Mouse (Mus musculus) ovary, adult 18-20 months (tissue): ENCODE measurements around the gene Szt2.

ENCODE experiments used
- DNase-seq: peaks from one replicate; pipeline ENCODE4 v3.0.0; 2022; ENCODE audit warnings: low spot score, mixed read lengths

Gene Szt2

DNA sequence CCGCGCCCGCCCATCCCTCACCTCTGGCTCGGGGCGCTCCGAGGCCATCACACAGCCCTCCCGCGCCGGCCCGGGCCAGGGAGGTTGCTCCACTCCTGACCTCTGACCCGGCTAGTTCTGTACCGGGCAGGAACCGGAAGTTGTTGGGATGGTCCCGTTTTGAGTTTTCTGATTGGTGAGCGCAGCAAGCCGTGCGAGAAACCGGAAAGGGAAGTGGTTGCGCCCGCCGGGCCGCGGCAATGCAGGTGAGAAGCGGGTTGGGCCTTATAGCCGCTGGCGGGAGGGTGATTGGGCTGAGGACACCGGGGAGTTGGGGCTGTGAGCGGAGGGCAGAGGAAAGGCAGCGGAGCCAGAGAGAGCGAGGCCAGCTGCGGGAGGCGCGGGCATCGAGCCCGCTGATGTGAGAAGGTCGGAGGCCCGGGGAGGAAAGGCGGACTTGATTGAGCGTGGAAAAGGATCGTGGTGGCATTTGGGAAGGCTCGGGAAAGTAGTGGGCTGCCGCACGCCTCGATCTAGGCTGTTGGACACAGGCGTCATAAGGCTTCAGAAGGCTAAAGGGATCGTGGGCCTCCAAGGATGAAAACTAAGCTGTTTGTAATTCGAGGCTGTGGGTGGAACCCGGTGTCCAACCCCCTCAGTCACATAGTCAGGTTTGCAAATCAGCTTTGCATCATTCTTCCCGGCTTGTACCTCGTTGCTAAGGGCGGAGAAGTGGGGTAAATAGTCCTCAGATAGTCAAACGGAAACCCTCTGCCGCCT lies at the start of gene Szt2, which contains the start of gene Med8:
Szt2 (minus strand) TSS at position 132 of the 759 bp plus-strand sequence.
Med8 (plus strand) TSS at position 196 of the 759 bp plus-strand sequence.
- peak; percentile 80 for DNase-seq

DNA sequence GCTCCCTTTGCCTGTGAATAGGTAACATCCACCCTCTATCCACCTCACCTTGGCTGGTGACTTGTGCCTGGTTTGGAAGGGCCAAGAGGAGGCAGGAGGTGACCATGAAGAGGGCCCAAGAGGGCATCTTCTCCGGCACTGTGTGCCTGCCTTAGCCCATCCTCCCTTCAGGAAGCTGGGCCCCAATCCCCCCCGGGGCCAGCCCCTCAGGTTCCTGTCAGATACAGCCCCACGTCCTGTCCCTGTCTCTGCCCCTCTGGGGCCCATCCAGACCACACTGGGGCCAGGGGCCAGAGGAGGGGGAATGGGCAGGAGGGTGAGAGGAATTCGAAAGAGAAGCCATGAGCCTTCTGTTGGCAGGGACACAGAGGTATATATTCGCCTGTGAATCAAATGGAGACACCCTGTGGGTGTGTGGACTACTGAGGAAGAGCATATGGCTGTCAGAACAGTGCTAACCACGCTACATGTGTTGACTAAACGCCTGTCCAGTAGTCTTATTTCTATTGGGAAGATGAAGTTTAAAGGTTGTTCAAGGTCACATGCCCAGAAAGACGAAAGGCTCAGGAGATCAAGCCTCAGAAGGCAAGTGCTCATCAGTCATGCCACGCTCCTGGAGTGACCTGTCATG lies 48.4 kb upstream of the Szt2 start, which contains the start of gene Mpl:
Mpl (minus strand) TSS at position 169 of the 631 bp plus-strand sequence.
- DNase-seq, result no peak

DNA sequence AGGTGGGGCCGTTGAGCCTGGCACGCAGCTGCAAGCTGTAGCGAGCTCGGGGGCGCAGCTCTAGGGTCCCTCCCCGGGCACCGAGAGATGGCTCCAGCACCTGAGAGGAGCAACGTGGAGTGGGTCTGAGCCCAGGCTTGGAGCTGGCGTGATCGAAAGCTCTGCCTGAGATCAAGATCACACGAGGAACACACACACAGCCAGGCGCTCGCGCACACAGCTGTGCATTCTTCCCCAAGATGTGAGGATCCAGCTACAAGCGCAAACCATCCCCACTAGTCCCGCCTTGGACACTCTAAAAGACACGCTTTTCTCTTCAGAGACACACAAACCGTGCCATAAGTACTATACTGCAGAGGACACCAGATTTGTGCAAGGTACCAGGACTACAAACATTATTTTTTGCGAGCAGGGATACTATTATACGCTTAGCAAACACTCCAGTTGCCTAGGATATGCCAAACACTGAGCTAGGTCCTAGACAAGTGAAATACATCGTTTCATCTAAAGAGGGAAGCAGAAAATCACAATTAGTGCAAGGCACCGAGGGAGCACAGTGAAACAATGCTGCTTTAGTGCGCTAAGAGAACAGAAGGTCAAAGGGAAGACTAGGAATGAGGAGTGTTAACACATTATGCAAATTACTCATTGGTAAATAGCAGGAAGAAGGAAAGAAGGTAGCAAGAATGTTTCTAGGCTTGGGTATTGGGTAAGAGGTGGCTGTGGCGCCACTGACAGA lies 37.5 kb upstream of the Szt2 start:
- DNase-seq, result no peak

DNA sequence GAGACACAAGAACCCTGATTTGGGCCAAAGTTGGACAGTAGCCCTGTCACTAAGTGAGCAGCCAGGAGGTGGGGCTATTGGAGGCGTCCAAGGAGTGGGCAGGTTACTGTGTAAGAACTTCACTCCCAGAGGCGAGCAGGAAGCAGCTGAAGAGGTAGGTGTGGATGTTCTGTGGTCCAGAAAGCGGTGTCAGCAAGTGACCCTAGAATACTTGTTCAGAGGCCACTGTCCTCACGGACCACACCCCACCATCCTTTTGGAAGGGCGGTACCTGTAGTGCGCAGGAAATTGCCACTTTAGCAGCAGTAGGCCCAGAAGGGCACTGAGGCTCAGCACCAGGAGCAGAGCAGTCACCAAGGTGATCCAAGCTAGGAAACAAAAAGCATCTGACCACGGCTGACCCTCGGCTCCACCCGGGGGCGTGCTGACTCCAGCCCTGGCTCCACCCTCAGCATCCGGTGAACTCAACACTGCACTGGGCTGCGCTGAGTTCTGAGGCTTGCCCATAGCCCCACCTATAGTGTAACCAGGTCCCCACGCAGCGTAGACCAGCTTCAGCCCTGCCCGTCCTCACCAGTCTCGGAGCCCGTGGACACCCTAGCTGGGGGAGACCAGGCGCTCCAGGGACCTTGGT lies 36.8 kb upstream of the Szt2 start:
- peak; percentile 30 for DNase-seq

DNA sequence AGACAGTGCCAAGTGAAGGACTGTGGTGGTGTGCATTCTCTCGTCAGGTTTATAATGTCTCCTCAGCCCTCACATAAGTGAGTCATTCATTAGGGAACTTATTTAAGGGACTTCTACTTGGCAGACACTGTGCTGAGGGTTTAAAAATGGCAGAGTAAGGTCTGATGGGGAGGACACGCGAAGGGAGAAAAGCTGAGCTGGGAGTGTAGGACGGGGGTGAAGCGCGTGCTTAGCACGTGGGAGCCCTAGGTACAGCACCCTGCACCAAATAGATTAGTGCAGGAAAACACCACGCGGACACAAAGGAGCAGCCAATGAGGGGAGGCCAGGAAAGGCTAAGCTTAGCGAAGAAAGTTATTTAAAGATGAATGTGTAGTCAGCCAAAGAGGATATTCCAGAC lies 36.0 kb upstream of the Szt2 start:
- no peak for DNase-seq

DNA sequence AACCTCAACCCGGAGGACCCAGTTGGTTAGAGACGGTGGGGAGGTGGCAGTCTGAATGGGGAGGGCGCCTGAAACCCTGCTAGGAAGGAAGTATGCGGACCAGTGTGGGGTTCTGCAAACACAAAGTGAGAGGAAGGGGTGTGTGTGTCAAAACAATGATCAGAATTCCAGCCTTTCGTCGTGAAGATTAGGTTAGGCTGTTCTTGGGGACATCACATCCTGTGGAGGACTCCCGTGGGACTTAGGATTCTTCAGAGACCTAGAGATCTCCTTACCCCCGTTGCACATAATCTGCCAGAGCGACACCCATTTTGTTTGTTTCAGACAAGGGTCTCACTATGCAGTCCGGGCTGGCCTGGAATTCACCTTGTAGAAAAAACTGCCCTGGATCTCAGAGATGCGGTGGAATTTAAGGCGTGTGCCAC lies 28.8 kb upstream of the Szt2 start:
- no peak for DNase-seq

DNA sequence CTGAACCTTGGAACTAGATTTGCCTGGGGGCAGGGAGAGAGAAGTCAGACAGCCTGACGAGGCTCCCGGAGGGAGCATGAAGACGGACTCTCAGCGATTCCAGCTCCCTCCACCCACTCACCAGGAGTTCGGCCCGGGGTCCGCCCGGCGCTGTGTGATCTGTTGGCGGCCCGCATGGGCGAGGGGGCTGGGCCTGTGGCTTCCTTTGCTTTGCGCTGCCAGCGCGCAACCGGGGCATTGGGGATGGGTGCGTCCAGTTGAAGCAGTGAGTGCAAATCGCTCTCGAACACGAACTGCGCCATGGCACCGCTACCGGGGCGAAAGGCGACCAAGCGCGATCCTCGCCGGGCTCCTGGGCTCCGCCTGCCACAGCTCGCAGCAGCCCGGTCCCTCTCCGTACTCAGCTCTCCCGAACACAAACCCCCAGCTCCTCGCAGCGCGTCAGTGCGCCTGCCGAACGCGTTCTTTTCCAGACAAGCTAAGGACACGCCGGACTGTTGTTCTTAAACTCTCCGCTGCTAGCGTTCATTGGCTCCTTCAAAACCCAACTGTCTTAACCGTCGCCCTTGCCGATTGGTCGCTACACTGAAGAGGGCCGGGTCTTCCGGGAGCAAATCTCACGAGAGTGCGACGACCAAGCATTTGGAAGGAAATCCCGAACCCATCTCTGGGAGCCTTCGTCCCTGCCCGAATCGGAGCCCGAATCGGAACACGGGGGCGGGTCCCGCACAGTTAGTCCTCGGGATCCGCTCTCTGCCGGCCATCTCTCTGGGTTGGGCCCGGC lies 27.9 kb upstream of the Szt2 start, which contains the start of gene Cdc20:
Cdc20 (minus strand) TSS at position 533 of the 784 bp plus-strand sequence.
- peak; percentile 89 for DNase-seq

DNA sequence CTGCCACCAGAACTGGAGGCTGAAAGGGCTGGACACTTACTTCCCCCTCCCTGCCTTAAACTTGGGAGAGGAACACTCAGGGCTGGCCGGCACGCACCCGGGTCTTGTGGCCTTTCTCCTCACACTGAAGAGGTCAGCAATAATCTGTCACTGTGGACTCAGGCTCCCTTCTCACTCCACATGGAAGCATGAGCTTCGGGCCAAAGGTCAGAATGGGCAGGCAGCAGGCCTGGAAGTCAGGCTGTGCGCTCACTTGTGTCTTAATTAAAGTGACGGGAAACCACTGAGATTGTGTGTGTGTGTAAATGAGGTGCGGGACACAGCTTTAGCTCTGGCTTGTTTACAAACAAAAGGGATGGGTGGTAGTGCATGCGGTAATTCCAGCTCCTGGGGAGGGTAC lies 23.3 kb upstream of the Szt2 start:
- DNase-seq, result no peak

DNA sequence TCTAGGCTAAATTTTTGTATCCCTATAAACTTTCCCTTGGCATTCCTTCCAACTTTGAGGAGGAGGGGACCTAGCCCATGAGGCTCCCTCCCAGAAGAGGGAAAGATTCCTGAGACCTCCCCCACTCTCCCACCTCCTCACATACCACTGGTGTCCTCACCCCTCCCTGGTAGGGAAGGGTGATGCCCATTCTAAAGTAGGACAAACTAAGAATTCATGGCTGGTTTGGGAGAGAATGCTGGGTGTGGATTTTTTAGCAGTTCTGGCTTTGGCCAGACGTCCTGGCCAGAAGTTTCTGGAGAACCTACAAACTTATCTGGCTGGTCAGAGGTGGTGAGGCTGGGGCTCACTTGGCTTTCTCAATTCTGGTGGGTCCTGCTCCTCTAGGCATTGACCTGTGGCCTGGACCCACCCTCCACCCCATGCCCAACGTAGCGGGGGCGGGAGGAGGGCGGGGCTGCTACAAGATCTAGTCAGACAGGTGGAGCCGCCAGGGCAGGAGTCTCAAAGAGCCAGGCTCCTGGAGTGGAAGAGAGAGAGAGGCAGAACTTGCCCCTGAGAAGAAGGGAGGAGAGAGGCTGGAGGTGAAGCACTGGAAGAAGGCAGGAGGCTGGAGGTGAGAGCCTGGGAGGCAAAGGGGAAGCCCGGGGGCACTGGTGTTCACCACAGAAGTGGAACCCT lies 20.3 kb upstream of the Szt2 start:
- no peak for DNase-seq

DNA sequence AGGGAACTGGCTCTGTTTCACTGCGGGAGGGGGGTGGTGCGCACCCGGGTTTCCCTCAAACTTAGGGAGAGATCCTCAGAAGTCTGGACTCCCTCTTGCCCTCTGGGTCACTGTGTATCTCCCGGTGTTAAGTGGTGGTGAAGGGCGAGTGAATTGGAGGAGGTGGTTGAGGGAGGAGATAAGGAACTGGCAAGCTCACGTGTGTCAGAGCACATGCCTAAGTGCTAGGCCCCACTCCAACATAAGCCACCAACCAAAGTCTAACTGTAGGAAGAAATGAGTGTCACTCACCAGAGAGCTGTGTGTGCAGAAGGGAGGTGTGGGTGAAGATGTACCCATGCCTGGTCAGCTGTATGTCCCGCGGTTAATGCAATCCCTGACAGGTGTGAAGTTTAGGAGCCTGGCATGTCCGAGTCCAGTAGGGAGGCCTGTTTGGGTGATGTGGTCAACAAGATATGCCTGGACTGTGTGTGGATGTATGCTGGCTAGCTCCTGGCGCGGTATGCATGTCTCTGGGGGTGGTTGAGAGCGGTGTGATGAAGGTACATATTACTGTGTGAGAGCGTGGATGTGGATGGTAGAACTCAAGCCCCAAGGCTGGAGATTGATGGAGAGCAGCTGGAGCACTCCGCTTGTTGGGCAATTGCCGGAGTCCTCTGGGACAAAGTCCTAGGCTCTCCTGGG lies 19.6 kb upstream of the Szt2 start:
- DNase-seq, result no peak

DNA sequence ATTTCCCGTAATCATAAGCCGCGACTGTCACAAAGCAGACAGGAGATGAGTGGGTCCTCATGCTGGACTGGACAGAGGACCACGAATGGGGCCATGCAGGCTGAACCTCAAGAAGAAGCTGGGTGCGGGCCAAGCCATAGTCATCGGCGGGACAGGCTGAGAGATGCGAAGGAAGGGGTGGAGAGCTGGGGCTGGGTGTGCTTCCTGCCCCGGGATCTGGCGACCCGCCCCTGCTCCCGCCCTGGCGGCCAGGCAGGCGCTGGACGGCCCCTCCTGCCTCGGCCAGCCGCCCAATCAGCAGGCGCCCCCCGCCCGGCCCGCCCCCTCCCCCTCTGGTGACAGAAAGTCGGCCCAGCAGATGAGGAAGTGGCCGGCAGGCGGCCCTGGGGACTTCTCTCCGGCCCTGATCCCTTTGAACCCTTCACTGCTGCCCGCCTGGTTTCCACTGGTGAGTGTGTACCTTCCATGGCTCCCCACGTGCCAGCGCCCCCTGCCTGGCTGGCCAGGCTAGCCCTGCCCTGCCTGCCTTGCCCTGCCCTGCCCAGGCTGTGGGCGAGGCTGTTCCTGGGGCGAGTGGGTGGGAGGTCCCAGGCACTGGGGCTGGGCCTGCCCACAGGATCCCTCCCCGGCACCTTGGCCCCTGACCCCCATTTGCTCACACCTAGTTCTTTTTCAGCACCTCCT lies 18.8 kb upstream of the Szt2 start, which contains the start of gene Elovl1:
Elovl1 (plus strand) TSS at position 326 of the 684 bp plus-strand sequence.
- DNase-seq, result peak; percentile 94

DNA sequence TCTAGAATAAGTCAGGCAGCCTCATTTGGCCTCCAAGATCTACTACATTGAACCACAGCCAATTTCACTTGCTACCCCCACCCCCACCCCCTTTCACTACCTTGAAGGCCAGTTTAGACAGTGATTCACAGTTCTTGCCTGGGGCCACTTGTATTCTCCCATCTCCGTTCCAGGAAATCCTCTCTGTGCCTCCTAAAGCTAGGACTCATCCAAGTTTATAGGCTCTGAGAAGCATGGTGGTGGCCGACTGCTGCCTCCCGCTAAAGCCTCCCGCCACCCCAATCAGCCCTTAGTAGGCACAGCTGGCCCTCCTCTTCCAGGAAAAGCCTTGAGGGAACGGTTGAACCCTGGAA lies 18.3 kb upstream of the Szt2 start:
- no peak for DNase-seq

DNA sequence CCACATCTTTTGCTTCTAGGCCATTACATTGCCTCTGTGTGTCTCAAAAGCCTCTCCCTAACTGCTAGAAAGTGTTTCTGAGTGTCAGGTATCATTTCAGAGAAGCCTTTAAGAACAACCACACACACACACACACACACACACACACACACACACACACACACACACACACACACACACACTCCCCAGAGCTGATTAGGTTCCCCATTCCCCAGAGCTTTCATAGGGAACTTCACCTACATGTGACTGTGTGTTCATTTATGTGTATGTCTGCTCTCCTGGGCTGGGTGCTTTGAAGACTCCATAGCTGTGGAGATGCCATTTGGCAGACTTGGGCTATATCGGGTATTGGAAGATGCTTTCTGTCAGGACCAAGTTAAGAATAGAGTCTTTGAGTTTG lies 16.3 kb upstream of the Szt2 start:
- DNase-seq, result no peak

DNA sequence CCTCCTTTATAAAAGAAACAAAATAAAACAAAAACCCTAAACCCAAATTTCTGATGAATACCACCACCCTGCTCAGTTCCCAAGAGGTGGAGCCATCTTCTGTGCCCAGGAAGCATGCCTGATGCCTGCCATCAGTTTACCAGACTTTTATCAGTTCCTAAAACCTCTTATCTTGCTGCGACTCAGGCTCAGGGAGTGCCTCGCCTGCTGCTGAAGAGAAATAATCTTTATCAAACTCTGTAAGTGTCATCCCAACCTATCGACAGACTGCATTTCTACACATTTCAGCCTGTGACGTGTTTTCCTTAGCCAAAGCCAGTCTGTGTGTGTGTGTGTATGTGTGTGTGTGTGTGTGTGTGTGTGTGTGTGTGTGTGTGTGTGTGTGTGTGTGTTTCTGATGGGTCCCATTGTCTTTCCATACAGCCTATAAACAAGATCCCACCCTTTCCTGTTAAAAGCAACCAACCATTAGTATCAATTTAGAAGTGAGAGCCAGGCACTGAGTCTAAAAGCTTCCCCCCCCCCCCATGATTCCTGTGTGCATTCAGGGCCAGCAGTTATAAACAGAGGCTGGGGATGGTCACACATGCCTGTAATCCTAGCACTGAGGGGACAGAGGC lies 15.6 kb upstream of the Szt2 start:
- no peak for DNase-seq

DNA sequence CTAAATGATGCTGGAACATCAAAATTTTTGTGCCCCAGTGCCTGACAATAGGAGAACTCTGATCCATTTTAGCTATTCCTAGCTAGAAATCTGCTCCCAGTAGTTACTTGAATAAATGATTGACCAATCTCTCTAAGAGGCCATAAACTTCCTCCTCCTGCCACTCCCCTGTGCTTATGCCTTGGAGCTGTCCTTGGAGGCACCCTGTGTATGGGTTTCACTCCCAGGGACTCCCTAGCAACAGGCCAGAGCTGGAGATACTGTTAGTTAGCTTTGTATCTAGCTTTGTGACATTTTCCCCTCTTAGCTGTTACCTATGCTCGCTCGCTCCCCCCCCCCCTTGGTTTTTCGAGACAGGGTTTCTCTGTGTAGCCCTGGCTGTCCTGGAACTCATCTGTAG lies 12.3 kb upstream of the Szt2 start:
- DNase-seq, result no peak

DNA sequence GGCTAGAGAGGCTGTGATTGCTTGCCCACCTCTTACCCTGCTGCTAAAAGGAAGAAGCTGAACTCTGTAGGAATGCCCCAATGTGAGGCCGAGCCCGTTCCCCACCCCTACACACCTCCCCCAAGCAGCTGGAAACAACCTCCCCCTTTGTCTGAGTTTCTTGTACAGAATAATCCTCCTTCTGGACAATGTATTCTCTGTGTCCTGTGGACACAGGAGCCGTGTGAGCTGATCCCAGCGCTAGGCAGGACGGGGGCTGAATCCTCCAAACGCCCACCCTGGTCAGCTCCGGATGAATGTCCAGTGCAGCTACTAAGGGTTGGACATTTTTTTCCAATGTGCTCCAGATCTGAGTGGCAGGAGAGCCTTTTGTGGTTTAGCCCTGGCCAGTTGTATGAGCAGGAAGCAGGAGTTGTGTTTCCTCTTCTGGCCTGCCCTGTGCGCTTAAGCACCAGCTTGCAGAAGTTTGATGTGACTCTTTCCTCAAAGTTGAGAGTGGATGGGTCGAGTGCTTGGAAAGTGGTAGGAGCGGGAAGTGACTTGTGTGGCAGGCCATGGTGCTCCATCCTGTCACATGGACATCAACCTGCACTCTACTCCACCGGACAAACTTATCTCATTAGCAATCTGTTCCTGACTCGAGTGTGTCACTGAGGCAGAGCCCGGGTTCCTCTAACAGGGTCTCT lies 8.2 kb upstream of the Szt2 start:
- no peak for DNase-seq

DNA sequence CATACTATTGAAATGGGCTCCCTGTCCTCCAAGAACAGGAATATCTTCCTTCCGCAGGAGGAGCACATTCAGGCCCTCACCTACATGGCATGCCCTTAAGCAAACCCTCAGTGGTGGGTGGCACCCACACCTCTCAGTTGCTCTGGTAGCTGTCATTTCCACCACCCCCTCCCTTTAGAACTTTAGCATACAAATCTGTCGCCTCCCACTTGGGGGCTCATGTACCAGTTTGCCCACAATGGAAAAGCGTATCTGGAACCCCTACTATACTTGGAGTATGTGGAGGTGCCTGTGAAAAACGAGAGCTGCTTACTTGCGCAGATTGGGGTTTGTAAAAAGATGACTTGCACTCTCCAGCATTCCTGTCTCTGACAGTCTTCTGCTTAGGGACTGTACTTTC lies 7.3 kb upstream of the Szt2 start:
- DNase-seq, result no peak

DNA sequence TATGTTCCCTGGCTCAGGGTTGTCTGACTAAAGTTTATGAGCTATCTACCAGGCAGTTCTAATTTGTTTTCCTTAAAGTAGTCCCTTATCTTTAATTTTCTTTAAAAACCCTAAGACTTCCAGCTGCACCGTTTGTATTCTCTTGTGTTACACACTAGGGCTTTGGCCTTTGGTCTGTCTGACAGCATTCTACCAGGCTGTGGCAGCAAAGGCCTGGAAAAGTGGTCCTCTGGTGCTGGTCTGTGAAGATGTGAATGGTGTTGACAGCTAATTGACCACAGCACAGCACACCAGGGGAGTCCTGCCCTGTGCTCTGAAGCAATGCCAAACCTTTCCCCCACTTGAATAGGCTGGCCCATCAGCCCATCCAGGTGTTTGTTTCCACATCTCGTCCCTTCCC lies 6.7 kb upstream of the Szt2 start:
- no peak for DNase-seq

DNA sequence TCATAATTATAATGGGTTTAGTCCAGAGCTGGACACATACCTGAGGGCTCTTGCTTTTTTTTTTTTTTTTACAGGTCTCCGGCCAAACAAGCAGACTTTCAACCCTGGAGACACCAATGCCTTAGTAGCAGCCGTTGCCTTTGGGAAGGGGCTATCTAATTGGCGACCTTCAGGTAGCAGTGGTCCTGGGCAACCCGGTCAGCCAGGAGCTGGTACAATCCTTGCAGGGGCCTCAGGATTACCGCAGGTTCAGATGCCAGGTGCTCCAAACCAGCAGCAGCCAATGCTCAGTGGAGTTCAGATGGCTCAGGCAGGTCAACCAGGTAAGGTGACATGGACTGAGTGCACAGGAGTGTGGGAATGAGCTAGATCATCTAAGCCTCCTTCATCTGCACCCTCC lies 4.5 kb upstream of the Szt2 start:
- no peak for DNase-seq
